Mouse (Mus musculus) brain, adult 2 months (tissue): ENCODE data around the gene H2-Q10.
"Not testable (repeated sequence)": the region's sequence is repeated elsewhere in the genome, so short reads cannot be mapped to it uniquely, and the experiment has no call there.

ENCODE experiments used
- DNase-seq: peaks from one replicate; pipeline ENCODE4 v3.0.0; 2011; ENCODE audit warnings: low read depth, low spot score

The H2-Q10 gene

DNA sequence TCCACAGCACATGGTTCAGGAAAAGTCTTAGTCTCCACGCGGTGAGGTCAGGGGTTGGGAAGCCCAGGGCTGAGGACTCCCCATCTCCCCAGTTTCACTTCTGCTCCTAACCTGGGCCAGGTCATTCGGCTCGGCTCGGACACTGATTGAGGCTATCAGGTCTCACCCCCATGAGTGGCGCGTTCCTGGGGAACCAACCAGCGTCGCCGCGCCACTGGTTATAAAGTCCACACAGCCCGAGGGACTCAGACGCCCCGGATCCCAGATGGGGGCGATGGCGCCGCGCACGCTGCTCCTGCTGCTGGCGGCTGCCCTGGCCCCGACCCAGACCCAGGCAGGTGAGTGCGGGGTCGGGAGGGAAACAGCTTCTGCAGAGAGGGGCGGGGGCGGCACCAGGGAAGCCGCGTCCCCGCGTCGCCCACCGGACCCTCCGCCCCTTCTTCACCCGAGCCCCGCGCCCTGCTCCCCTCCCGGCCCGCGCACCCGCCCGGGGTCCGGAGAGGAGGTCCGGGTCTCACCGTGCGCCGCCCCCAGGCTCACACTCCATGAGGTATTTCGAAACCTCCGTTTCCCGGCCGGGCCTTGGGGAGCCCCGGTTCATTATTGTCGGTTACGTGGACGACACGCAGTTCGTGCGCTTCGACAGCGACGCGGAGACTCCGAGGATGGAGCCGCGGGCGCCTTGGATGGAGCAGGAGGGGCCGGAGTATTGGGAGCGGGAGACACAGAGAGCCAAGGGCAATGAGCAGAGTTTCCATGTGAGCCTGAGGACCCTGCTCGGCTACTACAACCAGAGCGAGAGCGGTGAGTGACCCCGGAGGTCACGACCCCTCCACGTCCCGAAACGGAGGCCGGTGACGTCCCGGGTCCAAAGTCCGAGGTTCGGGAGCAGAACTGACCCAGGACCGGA, at the start of gene H2-Q10:
H2-Q10 (plus strand) TSS at position 248 of the 910 bp plus-strand sequence.
- no peak for DNase-seq

DNA sequence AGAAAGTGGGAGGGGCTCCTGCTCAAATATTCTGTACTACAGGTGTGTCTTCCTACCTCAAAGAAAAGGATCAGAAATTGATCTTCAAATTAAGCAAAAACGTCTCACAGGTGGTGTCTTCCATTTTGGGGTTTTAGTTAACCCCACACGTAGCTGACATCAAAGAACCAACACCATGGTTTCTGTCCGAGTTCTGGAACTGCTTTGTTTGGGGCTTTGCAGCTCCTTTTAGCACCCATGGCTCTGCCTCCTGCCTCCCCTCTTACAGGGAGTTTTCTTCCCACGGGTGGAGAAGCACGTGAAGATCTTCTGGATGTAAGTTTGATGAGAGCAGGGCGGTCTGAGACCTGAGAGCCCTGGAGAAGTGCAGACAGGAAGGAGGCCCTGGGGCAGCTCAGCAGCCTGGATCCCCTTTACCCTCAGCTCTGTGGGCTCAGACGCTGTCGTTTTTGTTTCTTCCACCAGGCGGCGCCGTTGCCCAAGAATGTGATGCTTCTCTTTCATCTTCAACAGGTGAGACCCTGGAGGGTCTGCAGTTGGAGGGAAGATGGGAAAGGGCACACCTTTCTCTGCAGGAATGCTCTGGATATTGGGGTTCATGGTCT, 49.6 kb upstream of the H2-Q10 start:
- peak; percentile 7 for DNase-seq

DNA sequence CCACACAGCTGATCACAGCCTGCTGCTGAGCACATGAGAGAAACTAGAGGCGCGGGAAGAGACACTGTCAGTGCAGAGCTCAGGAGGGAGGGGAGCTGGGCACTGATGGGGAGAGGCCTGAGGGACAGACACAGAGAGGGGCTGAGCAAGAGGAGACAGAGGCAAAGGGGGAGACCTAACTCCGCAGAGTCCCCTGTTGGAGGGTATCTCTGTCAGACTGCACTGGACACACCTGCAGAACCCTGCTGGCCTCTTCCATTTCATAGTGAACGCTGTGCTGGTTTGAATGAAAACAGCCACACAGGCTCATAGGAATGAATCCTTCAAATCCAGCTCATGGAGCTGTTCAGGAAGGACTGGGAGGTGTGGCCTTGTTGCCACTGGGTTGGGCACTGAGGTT, 48.6 kb upstream of the H2-Q10 start:
- DNase-seq = not testable (repeated sequence)

DNA sequence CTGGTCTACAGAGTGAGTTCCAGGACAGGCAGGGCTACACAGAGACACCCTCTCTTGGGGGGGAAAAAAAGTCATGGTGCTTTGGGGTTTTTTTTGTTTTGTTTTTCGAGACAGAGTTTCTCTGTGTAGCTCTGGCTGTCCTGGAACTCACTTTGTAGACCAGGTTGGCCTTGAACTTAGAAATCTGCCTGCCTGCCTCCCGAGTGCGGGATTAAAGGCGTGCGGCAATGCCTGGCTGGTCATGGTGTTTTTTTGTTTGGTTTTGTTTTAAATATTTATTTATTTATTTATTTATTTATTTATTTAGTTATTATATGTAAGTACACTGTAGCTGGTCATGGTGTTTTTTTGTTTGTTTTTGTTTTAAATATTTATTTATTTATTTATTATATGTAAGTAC, 47.5 kb upstream of the H2-Q10 start:
- DNase-seq = not testable (repeated sequence)

DNA sequence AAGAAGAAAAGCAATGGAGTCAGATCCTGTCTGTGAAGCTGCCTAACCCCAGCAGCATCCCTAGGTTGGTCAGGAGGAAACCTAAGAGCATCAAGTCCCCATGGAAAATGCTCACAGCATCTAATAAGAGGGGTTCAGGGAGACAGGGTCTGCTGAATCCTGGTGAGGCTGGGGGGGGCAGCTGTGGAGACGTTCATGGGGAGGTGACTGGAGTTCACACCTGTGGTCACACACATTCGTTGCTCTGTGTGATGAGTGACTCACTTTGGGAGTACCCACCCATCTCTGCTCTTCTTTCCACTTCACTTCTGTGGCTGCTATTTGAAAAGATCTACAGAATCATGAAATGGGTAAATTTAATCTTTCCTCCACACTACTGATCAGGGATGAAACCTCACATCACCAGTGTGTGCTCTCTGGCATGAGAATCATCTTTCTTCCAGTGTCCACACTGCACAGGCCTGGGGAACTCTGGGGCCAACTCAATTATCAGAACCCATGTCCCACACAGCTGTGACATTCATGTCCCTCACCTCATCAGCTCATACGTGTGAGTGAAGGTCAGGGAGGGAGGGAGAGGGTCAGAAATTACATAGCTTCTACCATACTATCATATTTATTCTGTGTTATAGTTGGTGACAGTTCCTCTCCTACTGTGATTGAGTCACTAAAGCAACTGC, 46.6 kb upstream of the H2-Q10 start:
- not testable (repeated sequence) for DNase-seq

DNA sequence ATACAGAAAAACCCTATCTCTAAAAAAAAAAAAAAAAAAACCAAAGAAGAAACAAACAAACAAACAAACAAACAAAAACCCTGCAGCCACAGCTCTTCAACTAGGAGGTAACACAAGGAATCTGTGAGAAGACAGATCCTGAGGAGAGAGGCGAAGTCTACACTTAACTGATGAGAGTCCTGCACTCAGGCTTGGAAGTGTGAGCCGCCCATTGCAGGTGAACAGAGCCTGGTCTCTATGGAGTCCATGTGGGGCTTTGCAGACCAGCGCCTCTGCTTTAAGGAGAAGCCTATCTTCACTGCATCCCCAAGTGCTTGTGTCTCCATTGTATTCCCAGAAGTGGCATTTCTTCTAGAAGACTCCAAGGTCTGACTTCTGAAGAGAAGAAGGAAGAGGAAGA, 45.8 kb upstream of the H2-Q10 start:
- DNase-seq = not testable (repeated sequence)

DNA sequence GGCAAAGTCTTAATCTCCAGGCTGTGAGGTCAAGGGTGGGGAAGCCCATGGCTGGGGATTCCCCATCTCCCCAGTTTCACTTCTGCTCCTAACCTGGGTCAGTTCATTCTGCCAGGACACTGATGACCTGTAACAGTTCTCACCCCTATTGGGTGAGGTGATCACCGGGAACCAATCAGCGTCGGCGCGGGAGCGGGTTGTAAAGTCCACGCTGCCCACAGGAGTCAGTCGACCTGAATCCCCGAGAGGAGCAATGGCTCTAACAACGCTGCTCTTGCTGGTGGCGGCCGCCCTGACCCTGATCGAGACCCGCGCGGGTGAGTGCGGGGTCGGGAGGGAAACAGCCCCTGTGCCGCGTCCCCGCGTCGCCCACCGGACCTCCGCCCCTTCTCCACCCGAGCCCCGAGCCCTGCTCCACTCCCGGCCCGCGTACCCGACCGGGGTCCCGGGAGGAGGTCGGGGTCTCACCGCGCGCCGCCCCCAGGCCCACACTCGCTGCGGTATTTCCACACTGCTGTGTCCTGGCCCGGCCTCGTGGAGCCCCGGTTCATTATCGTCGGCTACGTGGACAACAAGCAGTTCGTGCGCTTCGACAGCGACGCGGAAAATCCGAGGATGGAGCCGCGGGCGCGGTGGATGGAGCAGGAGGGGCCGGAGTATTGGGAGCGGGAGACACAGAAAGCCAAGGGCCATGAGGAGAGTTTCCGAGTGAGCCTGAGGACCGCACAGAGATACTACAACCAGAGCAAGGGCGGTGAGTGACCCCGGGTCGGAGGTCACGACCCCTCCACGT, 45.1 kb upstream of the H2-Q10 start, which contains the start of gene H2-Q6:
H2-Q6 (plus strand) TSS at position 227 of the 793 bp plus-strand sequence.
- peak; percentile 55 for DNase-seq

DNA sequence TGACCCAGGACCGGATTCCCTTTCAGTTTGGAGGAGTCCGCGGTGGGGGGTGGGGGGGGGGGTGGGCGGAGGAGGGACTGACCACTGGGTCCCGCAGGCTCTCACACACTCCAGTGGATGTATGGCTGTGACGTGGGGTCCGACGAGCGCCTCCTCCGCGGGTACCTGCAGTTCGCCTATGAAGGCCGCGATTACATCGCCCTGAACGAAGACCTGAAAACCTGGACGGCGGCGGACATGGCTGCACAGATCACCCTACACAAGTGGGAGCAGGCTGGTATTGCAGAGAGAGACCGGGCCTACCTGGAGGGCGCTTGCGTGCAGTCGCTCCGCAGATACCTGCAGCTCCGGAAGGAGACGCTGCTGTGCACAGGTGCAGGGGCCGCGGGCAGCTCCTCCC, 44.4 kb upstream of the H2-Q10 start:
- DNase-seq = not testable (repeated sequence)

DNA sequence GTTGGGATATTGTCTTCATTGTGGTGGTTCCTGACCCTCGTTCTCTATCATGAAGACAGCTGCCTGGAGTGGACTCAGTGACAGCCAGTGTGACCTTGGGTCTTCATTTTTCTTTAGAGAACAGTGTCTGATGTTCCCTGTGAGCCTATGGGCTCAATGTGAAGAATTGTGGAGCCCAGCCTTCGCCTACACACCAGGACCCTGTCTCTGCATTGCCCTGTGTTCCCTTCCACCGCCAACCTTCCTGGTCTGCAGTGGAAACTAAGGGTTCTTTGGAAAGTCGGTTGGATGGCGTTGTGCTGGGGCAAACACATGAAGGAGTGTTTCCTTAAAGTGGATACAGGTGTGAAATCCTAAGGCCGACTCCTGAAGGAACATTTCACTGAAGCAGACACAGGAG, 41.0 kb upstream of the H2-Q10 start:
- DNase-seq = not testable (repeated sequence)

DNA sequence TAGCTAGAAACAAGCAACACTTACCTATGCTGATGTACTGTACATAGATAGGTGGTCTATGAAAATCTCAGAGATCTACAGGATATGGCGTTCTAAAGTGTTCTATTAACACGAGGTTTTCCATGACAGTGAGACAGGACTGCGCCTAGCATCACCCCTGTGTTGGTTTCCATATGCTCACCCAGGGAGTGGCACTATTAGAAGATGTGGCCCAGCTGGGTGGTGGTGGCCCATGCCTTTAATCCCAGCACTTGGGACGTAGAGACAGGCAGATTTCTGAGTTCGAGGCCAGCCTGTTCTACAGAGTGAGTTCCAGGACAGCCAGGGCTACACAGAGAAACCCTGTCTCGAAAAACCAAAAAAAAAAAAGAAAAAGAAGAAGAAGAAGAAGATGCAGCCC, 39.2 kb upstream of the H2-Q10 start:
- DNase-seq = not testable (repeated sequence)

DNA sequence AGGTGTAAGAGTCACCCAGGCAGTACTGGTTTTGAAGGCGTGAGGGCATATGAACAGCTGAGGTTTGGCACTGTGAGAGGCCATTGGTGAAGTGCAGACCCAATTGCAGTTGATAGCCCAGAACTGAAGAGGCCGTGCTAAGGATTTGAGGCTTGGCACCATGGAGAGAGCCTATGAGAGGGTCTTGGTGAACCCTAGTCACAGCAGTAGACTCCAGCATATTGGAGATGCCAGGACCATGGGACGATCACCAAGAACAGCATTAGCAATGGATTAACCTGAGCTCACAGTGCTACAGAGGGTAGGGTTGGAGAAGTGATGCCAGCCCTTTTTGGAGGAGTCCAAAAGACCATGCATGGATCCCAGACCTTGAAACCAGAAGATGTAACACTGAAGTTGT, 37.7 kb upstream of the H2-Q10 start:
- not testable (repeated sequence) for DNase-seq

DNA sequence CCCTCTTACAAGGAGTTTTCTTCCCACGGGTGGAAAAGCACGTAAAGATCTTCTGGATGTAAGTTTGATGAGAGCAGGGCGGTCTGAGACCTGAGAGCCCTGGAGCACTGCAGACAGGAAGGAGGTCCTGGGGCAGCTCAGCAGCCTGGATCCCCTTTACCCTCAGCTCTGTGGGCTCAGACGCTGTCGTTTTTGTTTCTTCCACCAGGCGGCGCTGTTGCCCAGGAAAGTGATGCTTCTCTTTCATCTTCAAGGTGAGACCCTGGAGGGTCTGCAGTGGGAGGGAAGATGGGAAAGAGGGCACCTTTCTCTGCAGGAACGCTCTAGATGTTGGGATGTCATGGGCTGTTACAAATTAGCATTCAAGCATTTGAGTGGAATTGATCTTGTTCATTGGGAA, 35.1 kb upstream of the H2-Q10 start:
- DNase-seq = not testable (repeated sequence)

DNA sequence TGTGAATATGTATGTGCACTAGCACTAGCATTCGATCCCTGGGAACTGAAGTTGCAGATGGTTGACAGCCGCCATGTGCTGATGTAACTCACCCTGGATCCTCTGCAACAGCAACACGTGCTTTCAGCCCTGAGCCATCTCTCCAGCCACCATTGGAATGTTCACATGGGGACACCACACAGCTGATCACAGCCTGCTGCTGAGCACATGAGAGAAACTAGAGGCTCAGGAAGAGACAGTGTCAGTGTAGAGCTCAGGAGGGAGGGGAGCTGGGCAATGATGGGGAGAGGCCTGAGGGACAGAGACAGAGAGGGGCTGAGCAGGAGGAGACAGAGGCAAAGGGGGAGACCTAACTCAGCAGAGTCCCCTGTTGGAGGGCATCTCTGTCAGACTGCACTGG, 34.3 kb upstream of the H2-Q10 start:
- DNase-seq = not testable (repeated sequence)

DNA sequence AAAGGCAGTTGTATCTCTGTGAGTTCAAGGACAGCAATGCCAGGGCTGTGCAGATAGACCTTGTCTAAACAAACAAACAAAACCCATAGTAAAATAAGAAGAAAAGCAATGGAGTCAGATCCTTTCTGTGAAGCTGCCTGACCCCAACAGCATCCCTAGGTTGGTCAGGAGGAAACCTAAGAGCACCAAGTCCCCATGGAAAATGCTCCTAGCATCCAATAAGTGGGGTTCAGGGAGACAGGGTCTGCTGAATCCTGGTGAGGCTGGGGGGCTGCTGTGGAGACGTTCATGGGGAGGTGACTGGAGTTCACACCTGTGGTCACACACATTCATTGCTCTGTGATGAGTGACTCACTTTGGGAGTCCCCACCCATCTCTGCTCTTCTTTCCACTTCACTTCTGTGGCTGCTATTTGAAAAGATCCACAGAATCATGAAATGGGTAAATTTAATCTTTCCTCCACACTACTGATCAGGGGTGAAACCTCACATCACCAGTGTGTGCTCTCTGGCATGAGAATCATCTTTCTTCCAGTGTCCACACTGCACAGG, 32.4 kb upstream of the H2-Q10 start:
- DNase-seq = not testable (repeated sequence)

DNA sequence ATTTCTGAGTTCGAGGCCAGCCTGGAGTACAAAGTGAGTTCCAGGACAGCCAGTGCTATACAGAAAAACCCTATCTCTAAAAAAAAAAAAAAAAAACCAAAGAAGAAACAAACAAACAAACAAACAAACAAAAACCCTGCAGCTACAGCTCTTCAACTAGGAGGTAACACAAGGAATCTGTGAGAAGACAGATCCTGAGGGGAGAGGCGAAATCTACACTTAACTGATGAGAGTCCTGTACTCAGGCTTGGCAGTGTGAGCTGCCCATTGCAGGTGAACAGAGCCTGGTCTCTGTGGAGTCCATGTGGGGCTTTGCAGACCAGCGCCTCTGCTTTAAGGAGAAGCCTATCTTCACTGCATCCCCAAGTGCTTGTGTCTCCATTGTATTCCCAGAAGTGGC, 31.5 kb upstream of the H2-Q10 start:
- DNase-seq = not testable (repeated sequence)

DNA sequence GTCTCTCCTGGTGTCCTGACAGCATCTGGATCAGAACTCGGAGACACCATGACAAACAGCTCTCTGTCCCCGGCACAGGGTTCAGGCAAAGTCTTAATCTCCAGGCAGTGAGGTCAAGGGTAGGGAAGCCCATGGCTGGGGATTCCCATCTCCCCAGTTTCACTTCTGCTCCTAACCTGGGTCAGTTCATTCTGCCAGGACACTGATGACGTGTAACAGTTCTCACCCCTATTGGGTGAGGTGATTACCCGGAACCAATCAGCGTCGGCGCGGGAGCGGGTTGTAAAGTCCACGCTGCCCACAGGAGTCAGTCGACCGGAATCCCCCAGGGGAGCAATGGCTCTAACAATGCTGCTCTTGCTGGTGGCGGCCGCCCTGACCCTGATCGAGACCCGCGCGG, 31.0 kb upstream of the H2-Q10 start, which contains the start of gene H2-Q7:
H2-Q7 (plus strand) TSS at position 271 of the 400 bp plus-strand sequence.
- peak; percentile 73 for DNase-seq

DNA sequence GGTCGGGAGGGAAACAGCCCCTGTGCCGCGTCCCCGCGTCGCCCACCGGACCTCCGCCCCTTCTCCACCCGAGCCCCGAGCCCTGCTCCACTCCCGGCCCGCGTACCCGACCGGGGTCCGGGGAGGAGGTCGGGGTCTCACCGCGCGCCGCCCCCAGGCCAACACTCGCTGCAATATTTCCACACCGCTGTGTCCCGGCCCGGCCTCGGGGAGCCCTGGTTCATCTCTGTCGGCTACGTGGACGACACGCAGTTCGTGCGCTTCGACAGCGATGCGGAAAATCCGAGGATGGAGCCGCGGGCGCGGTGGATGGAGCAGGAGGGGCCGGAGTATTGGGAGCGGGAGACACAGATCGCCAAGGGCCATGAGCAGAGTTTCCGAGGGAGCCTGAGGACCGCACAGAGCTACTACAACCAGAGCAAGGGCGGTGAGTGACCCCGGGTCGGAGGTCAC, 30.6 kb upstream of the H2-Q10 start:
- not testable (repeated sequence) for DNase-seq

DNA sequence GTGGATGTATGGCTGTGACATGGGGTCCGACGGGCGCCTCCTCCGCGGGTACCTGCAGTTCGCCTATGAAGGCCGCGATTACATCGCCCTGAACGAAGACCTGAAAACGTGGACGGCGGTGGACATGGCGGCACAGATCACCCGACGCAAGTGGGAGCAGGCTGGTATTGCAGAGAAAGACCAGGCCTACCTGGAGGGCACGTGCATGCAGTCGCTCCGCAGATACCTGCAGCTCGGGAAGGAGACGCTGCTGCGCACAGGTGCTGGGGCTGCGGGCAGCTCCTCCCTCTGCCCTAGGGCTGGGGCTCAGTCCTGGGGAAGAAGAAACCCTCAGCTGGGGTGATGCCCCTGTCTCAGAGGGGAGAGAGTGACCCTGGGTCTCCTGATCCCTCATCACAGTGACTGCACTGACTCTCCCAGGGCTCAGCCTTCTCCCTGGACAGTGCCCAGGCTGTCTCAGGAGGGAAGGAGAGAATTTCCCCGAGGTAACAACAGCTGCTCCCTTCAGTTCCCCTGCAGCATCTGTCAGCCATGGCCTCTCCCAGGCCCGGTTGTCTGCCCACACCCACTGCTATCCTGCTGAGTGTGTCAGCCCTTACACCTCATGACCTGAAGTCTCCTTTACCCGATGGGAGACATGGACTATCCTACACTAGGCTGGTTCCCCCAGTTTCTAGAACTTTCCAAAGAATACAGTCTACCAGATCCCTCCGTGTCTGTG, 29.8 kb upstream of the H2-Q10 start:
- DNase-seq = not testable (repeated sequence)

DNA sequence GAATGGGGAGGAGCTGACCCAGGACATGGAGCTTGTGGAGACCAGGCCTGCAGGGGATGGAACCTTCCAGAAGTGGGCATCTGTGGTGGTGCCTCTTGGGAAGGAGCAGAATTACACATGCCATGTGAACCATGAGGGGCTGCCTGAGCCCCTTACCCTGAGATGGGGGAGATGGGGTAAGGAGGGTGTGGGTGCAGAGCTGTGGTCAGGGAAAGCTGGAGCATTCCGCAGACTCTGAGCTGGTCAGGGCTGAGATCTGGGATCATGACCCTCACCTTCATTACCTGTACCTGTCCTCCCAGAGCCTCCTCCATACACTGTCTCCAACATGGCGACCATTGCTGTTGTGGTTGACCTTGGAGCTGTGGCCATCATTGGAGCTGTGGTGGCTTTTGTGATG, 27.5 kb upstream of the H2-Q10 start:
- DNase-seq = not testable (repeated sequence)

DNA sequence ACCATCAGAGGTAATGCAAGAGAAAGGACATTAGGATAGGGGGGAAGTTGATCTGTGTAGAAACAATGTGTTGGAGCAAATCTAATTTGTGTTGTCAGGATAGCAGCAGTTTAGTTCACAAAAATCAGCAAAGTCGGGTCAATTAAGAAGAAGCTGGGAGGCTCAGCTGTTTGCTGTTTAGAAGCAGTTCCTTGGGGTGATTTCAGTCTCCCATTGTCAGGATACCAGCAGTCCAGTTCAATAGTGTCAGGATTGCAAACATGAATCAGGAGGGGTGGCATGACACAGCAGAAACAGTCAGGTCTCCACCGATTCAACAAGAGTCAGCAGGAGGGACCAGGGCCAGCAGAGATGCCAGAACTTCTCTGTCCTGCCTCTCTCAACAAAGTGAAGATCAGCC, 25.4 kb upstream of the H2-Q10 start:
- not testable (repeated sequence) for DNase-seq
